Mouse (Mus musculus): ENCODE data around the gene Cnot11. TPM values are rescaled to one million over a fixed set of nuclear protein-coding genes. Genes with fewer than 3 reads are reported as not detected.

Cnot11 gene
- polyA plus RNA-seq, 1 experiment from 2014 or later, result 5.6 TPM

- Histone ChIP-seq H3K9me3 (replicated peaks; ENCODE audit: control insufficient read depth, low read length) (no peaks in the 10 kb centered on the region), H3K4me3 (ENCODE audit: low read depth, low read length) (no peak overlapping the region)
- ATAC-seq (ENCODE audit: low read depth), result no peak
Measured at GRCm38 (mm10) chr1:39568079-39568478, 33.3 kb downstream of the Cnot11 start.

GRCm38 (mm10) chr1:39571653-39572052, 36.9 kb downstream of the Cnot11 start:
- Histone ChIP-seq H3K4me1 (ENCODE audit: control insufficient read depth, low read depth, low read length) (peaks cover 20% of the 10 kb centered on the region), H3K27me3 (ENCODE audit: control insufficient read depth, insufficient read depth, low read depth, low read length) (no peaks in the 10 kb centered on the region), H3K9me3 (replicated peaks; ENCODE audit: control insufficient read depth, low read length) (no peaks in the 10 kb centered on the region), H3K36me3 (ENCODE audit: control insufficient read depth, insufficient read depth) (no peaks in the 10 kb centered on the region; the same call in none of the 2 replicates), H3K4me3 (ENCODE audit: low read depth, low read length) (no peak overlapping the region), H3K27ac (ENCODE audit: low read length) (0 out of 2 replicates have a peak overlapping the region, but pooled peaks have one; percentile 22), H3K4me2 (ENCODE audit: low read depth, low read length) (0 out of 2 replicates have a peak overlapping the region, but pooled peaks have one; percentile 24), H3K9ac (ENCODE audit: low read depth, low read length) (no peak overlapping the region)
- 40% methylated on average over 6 of the region's 6 CpGs for WGBS (ENCODE audit: insufficient replicate concordance)
- peak; percentile 37; the same call in 1 of the 2 replicates for ATAC-seq (ENCODE audit: low read depth)

More at GRCm38 (mm10) chr1:39568079-39568478, 33.3 kb downstream of the Cnot11 start:
- Histone ChIP-seq H3K9ac (ENCODE audit: low read depth, low read length) (no peak overlapping the region), H3K4me2 (ENCODE audit: low read depth, low read length) (no peak overlapping the region), H3K4me1 (ENCODE audit: control insufficient read depth, low read depth, low read length) (peaks cover 3% of the 10 kb centered on the region; the same call in 1 of the 2 replicates), H3K27me3 (ENCODE audit: control insufficient read depth, insufficient read depth, low read depth, low read length) (no peaks in the 10 kb centered on the region), H3K27ac (ENCODE audit: low read length) (no peak overlapping the region), H3K36me3 (ENCODE audit: control insufficient read depth, insufficient read depth) (no peaks in the 10 kb centered on the region; the same call in none of the 2 replicates)

GRCm38 (mm10) chr1:39573890-39574289, 39.1 kb downstream of the Cnot11 start:
- no peak overlapping the region for H3K4me3 ChIP-seq (ENCODE audit: low read depth, low read length)
- no peaks in the 10 kb centered on the region; the same call in none of the 2 replicates for H3K36me3 ChIP-seq (ENCODE audit: control insufficient read depth, insufficient read depth)
- no peak for ATAC-seq (ENCODE audit: low read depth)
- peaks cover 28% of the 10 kb centered on the region for H3K4me1 ChIP-seq (ENCODE audit: control insufficient read depth, low read depth, low read length)
- 49% methylated on average over 7 of the region's 7 CpGs for WGBS (ENCODE audit: insufficient replicate concordance)
- H3K4me2 ChIP-seq (ENCODE audit: low read depth, low read length), result peak overlapping the region; percentile 27; the same call in 1 of the 2 replicates
- H3K9ac ChIP-seq (ENCODE audit: low read depth, low read length), result no peak overlapping the region
- H3K27me3 ChIP-seq (ENCODE audit: control insufficient read depth, insufficient read depth, low read depth, low read length), result no peaks in the 10 kb centered on the region
- no peak overlapping the region for H3K27ac ChIP-seq (ENCODE audit: low read length)
- H3K9me3 ChIP-seq (replicated peaks; ENCODE audit: control insufficient read depth, low read length), result no peaks in the 10 kb centered on the region

DNA sequence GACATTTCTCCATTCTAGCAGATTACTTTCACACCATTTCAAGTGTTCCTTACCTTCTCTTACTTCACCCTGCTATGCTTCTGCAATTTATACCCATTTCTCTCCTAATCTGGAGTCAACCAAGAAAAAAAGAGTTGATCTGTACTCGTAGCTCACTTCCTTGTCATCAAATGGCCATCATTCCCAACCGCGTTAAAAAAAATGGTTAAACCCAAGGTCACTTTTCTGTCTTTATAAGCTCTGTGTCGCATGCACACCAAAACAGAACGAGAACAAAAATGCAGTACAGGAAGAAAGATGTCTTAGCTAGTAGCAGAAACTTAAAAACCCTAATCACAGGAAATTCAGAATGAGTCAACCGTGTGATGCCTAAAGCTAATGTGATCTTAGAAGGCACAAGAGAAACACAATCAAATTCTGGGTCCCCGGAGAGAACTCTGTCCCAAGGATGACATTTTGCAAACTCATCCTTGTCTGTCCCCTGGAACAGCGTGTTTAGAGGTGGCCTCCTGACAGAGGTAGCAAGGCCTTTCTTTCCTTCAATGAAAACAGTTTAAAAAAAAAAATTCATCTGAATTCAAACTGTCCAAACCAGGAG, 41.1 kb downstream of the Cnot11 start:
- H3K27ac ChIP-seq (ENCODE audit: low read length), result peak overlapping the region; percentile 91
- H3K4me3 ChIP-seq (ENCODE audit: low read depth, low read length), result peak overlapping the region; percentile 90
- no peaks in the 10 kb centered on the region for H3K36me3 ChIP-seq (ENCODE audit: control insufficient read depth, insufficient read depth)
- peaks cover 28% of the 10 kb centered on the region for H3K4me1 ChIP-seq (ENCODE audit: control insufficient read depth, low read depth, low read length)
- no peaks in the 10 kb centered on the region for H3K27me3 ChIP-seq (ENCODE audit: control insufficient read depth, insufficient read depth, low read depth, low read length)
- no peak for ATAC-seq (ENCODE audit: low read depth)
- peak overlapping the region; percentile 90 for H3K9ac ChIP-seq (ENCODE audit: low read depth, low read length)
- WGBS (ENCODE audit: insufficient replicate concordance), result 3% methylated on average over 8 of the region's 8 CpGs
- no peaks in the 10 kb centered on the region for H3K9me3 ChIP-seq (replicated peaks; ENCODE audit: control insufficient read depth, low read length)
- H3K4me2 ChIP-seq (ENCODE audit: low read depth, low read length), result peak overlapping the region; percentile 88

GRCm38 (mm10) chr1:39576431-39577243, 41.8 kb downstream of the Cnot11 start:
- peak; percentile 39 for ATAC-seq (ENCODE audit: low read depth)
- H3K36me3 ChIP-seq (ENCODE audit: control insufficient read depth, insufficient read depth), result no peaks in the 10 kb centered on the region
- H3K9me3 ChIP-seq (replicated peaks; ENCODE audit: control insufficient read depth, low read length), result no peaks in the 10 kb centered on the region
- WGBS (ENCODE audit: insufficient replicate concordance), result under 1% methylated on average over 80 of the region's 88 CpGs
- H3K4me3 ChIP-seq (ENCODE audit: low read depth, low read length), result peak overlapping the region; percentile 90
- H3K27me3 ChIP-seq (ENCODE audit: control insufficient read depth, insufficient read depth, low read depth, low read length), result no peaks in the 10 kb centered on the region
- H3K27ac ChIP-seq (ENCODE audit: low read length), result peak overlapping the region; percentile 91
- peaks cover 28% of the 10 kb centered on the region for H3K4me1 ChIP-seq (ENCODE audit: control insufficient read depth, low read depth, low read length)
- peak overlapping the region; percentile 88 for H3K4me2 ChIP-seq (ENCODE audit: low read depth, low read length)
- peak overlapping the region; percentile 90 for H3K9ac ChIP-seq (ENCODE audit: low read depth, low read length)

DNA sequence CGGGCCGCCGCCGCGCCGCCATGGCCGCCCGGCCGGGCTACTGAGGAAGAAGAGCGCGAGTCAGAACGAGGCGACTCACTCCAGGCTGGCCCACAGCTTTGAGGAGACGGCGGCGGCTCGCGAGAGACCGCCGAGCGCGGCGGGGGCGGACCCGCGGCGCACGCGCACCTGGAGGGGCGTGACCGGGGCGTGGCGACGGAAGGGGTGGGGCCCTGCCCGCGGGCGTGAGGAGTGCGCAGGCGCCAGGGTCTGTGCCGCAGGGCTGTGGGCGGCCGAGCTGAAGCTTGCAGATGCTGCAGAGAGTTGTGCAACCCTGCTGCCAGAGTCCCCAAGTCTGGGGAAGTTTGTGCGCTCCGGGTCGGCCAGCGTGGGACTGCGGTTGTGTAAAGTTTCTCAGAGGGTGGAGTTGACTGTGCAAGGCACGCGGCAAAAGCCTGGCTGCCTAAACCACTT, 42.5 kb downstream of the Cnot11 start, which contains the start of gene Rnf149:
Gene Rnf149, minus strand, starts transcription at position 153 of the 453 bp plus-strand sequence.
- peak; percentile 93 for ATAC-seq (ENCODE audit: low read depth)
- no peaks in the 10 kb centered on the region for H3K27me3 ChIP-seq (ENCODE audit: control insufficient read depth, insufficient read depth, low read depth, low read length)
- H3K9ac ChIP-seq (ENCODE audit: low read depth, low read length), result peak within 1 kb of the TSS; percentile 90
- H3K4me3 ChIP-seq (ENCODE audit: low read depth, low read length), result peak within 1 kb of the TSS; percentile 90
- under 1% methylated on average over 49 of the region's 49 CpGs for WGBS (ENCODE audit: insufficient replicate concordance)
- H3K36me3 ChIP-seq (ENCODE audit: control insufficient read depth, insufficient read depth), result no peaks in the 10 kb centered on the region
- H3K27ac ChIP-seq (ENCODE audit: low read length), result peak within 1 kb of the TSS; percentile 91
- H3K4me2 ChIP-seq (ENCODE audit: low read depth, low read length), result peak within 1 kb of the TSS; percentile 88
- peaks cover 28% of the 10 kb centered on the region for H3K4me1 ChIP-seq (ENCODE audit: control insufficient read depth, low read depth, low read length)
- H3K9me3 ChIP-seq (replicated peaks; ENCODE audit: control insufficient read depth, low read length), result no peaks in the 10 kb centered on the region

- H3K9ac ChIP-seq (ENCODE audit: low read depth, low read length), result no peak overlapping the region
- 44% methylated on average over 5 of the region's 5 CpGs for WGBS (ENCODE audit: insufficient replicate concordance)
- H3K4me3 ChIP-seq (ENCODE audit: low read depth, low read length), result no peak overlapping the region
- no peaks in the 10 kb centered on the region for H3K9me3 ChIP-seq (replicated peaks; ENCODE audit: control insufficient read depth, low read length)
- H3K4me1 ChIP-seq (ENCODE audit: control insufficient read depth, low read depth, low read length), result peaks cover 25% of the 10 kb centered on the region
- no peak overlapping the region for H3K4me2 ChIP-seq (ENCODE audit: low read depth, low read length)
- no peaks in the 10 kb centered on the region for H3K36me3 ChIP-seq (ENCODE audit: control insufficient read depth, insufficient read depth)
- H3K27me3 ChIP-seq (ENCODE audit: control insufficient read depth, insufficient read depth, low read depth, low read length), result no peaks in the 10 kb centered on the region; the same call in 1 of the 2 replicates
- ATAC-seq (ENCODE audit: low read depth), result no peak
- H3K27ac ChIP-seq (ENCODE audit: low read length), result peak overlapping the region; percentile 23
Measured at GRCm38 (mm10) chr1:39578446-39578845, 43.7 kb downstream of the Cnot11 start.

DNA sequence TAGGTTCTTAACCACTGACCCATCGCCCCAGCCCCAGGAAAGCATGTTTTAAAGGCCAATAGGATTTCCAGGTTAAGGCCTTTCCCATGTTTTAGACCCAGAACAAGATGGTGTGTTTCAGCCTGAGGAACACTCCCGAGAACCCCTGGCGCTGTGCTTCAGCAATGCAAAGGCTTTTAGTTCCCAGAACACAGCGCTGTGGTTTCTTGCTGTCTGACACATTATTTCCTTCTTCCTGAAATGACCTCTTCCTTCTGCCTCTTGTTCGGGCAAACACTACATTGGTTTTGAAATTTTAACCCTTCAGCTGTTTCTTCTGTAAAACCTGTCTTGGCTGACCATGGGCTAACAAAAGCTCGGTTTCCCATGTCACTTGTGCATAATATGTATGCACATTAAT, 44.3 kb downstream of the Cnot11 start:
- no peak overlapping the region for H3K4me2 ChIP-seq (ENCODE audit: low read depth, low read length)
- no peaks in the 10 kb centered on the region for H3K9me3 ChIP-seq (replicated peaks; ENCODE audit: control insufficient read depth, low read length)
- H3K27me3 ChIP-seq (ENCODE audit: control insufficient read depth, insufficient read depth, low read depth, low read length), result no peaks in the 10 kb centered on the region; the same call in 1 of the 2 replicates
- WGBS (ENCODE audit: insufficient replicate concordance), result 25% methylated on average over 6 of the region's 6 CpGs
- no peak overlapping the region for H3K4me3 ChIP-seq (ENCODE audit: low read depth, low read length)
- H3K9ac ChIP-seq (ENCODE audit: low read depth, low read length), result no peak overlapping the region
- H3K4me1 ChIP-seq (ENCODE audit: control insufficient read depth, low read depth, low read length), result peaks cover 21% of the 10 kb centered on the region
- peak overlapping the region; percentile 23; the same call in 1 of the 2 replicates for H3K27ac ChIP-seq (ENCODE audit: low read length)
- no peaks in the 10 kb centered on the region for H3K36me3 ChIP-seq (ENCODE audit: control insufficient read depth, insufficient read depth)
- ATAC-seq (ENCODE audit: low read depth), result no peak

All from liver, embryonic 16.5 days (tissue).